Mouse (Mus musculus) C2C12 (cell line): Measurements from ENCODE around the gene Ntn1.

Experiments used
- CEBPB ChIP-seq: IDR thresholded peaks from one replicate; pipeline ENCODE4 v1.6.1; 2011; ENCODE audit warnings: low read depth, mild to moderate bottlenecking, control low read depth, moderate library complexity
- CTCF ChIP-seq: IDR thresholded peaks from one replicate; pipeline ENCODE4 v1.5.1; 2011; ENCODE audit not compliant: control insufficient read depth, insufficient read depth, insufficient read length
- FOSL1 ChIP-seq: IDR thresholded peaks from one replicate; pipeline ENCODE4 v1.8.0; 2011; ENCODE audit warnings: mild to moderate bottlenecking, low read length; ENCODE audit not compliant: poor library complexity, insufficient read depth, severe bottlenecking
- MAX ChIP-seq: IDR thresholded peaks from one replicate; pipeline ENCODE4 v1.6.1; 2011; ENCODE audit warnings: mild to moderate bottlenecking, control low read depth
- MYOD1 ChIP-seq: IDR thresholded peaks from one replicate; pipeline ENCODE4 v1.6.1; 2011; ENCODE audit warnings: low read depth; ENCODE audit not compliant: control insufficient read depth, insufficient read length
- MYOG ChIP-seq: IDR thresholded peaks from one replicate; pipeline ENCODE4 v1.6.1; 2011; ENCODE audit not compliant: control insufficient read depth, insufficient read length; ENCODE audit errors: extremely low read depth
- USF1 ChIP-seq: IDR thresholded peaks from one replicate; pipeline ENCODE4 v1.6.1; 2011; ENCODE audit warnings: low read depth, mild to moderate bottlenecking, control low read depth, moderate library complexity

GRCm38 (mm10) chr11:68385921-68386588 lies 14.6 kb downstream of the Ntn1 start:
- no peak for TF ChIP-seq CTCF
- TF ChIP-seq FOSL1: no peak
- TF ChIP-seq MAX: no peak
- no peak for TF ChIP-seq MYOD1
- TF ChIP-seq USF1: no peak
- TF ChIP-seq MYOG: no peak
- TF ChIP-seq CEBPB: no peak
